Mouse (Mus musculus): ENCODE results near the gene AC109138.7. TPM values are rescaled to one million over a fixed set of nuclear protein-coding genes. Genes with fewer than 3 reads are reported as not detected.
A peak's percentile ranks its signal among the peaks of the same experiment; 100 is the strongest.

The AC109138.7 gene
- polyA plus RNA-seq, 1 experiment, result not detected

GRCm38 (mm10) chr19:4270972-4271371 lies 56.8 kb downstream of the AC109138.7 start:
- TF ChIP-seq CTCF (IDR thresholded peaks at IDR 0.05; ENCODE audit: extremely low read depth, insufficient read depth, low read length) (no peak), POLR2A (IDR thresholded peaks at IDR 0.05; ENCODE audit: extremely low read depth, insufficient read depth, low read length) (no peak)
- no peak overlapping the region for H3K27ac ChIP-seq (ENCODE audit: insufficient read depth, low read length)
- no peak overlapping the region for H3K4me3 ChIP-seq (ENCODE audit: insufficient read depth, low read length)

GRCm38 (mm10) chr19:4279487-4279886 lies 65.3 kb downstream of the AC109138.7 start:
- TF ChIP-seq POLR2A (IDR thresholded peaks at IDR 0.05; ENCODE audit: extremely low read depth, insufficient read depth, low read length) (no peak), CTCF (IDR thresholded peaks at IDR 0.05; ENCODE audit: extremely low read depth, insufficient read depth, low read length) (peak; percentile 21; the same call in 1 of the 2 replicates)
- peaks cover 3% of the 10 kb centered on the region; the same call in 1 of the 2 replicates for H3K4me1 ChIP-seq (ENCODE audit: control insufficient read depth, insufficient read depth, low read length)
- H3K4me3 ChIP-seq (ENCODE audit: insufficient read depth, low read length), result no peak overlapping the region
- H3K27ac ChIP-seq (ENCODE audit: insufficient read depth, low read length), result no peak overlapping the region

More at GRCm38 (mm10) chr19:4270972-4271371, 56.8 kb downstream of the AC109138.7 start:
- no peaks in the 10 kb centered on the region for H3K4me1 ChIP-seq (ENCODE audit: control insufficient read depth, insufficient read depth, low read length)

- H3K27ac ChIP-seq (ENCODE audit: insufficient read depth, low read length), result no peak overlapping the region
- peaks cover 3% of the 10 kb centered on the region; the same call in 1 of the 2 replicates for H3K4me1 ChIP-seq (ENCODE audit: control insufficient read depth, insufficient read depth, low read length)
- H3K4me3 ChIP-seq (ENCODE audit: insufficient read depth, low read length), result no peak overlapping the region
- TF ChIP-seq POLR2A (IDR thresholded peaks at IDR 0.05; ENCODE audit: extremely low read depth, insufficient read depth, low read length) (no peak), CTCF (IDR thresholded peaks at IDR 0.05; ENCODE audit: extremely low read depth, insufficient read depth, low read length) (no peak)
Observed at GRCm38 (mm10) chr19:4280425-4280824, 66.3 kb downstream of the AC109138.7 start.

Other genes starting within 250 kb of the AC109138.7 start
- 2.1 and 2.4 TPM in 2 replicates for gene Aldh3b2, start 242.0 kb upstream of the AC109138.7 start, polyA plus RNA-seq (2012; rRNA removed)
- 4.1 and 4.6 TPM in 2 replicates for gene Acy3, start 227.8 kb upstream of the AC109138.7 start, polyA plus RNA-seq (2012; rRNA removed)
- not detected in 2 replicates for gene Tbx10, start 221.6 kb upstream of the AC109138.7 start, polyA plus RNA-seq (2012; rRNA removed)
- 4.7 and 7.6 TPM in 2 replicates for gene Nudt8, start 213.8 kb upstream of the AC109138.7 start, polyA plus RNA-seq (2012; rRNA removed)
- 3.1 and 3.2 TPM in 2 replicates for gene Gm49405, start 213.7 kb upstream of the AC109138.7 start, polyA plus RNA-seq (2012; rRNA removed)
- gene Doc2g, start 211.0 kb upstream of the AC109138.7 start, polyA plus RNA-seq (2012; rRNA removed), result 9.4 and 11.7 TPM in 2 replicates
- 260 and 262 TPM in 2 replicates for gene Ndufv1, start 201.6 kb upstream of the AC109138.7 start, polyA plus RNA-seq (2012; rRNA removed)
- 511 and 557 TPM in 2 replicates for gene Gstp1, start 176.4 kb upstream of the AC109138.7 start, polyA plus RNA-seq (2012; rRNA removed)
- gene Gstp2, start 168.3 kb upstream of the AC109138.7 start, polyA plus RNA-seq (2012; rRNA removed), result 11.7 and 12.9 TPM in 2 replicates
- gene Gstp3, start 154.8 kb upstream of the AC109138.7 start, polyA plus RNA-seq (2012; rRNA removed), result not detected in 2 replicates
- not detected in 2 replicates for gene Cabp2, start 132.8 kb upstream of the AC109138.7 start, polyA plus RNA-seq (2012; rRNA removed)
- 44.3 and 47.3 TPM in 2 replicates for gene Cdk2ap2, start 117.2 kb upstream of the AC109138.7 start, polyA plus RNA-seq (2012; rRNA removed)
- gene Pitpnm1, start 114.4 kb upstream of the AC109138.7 start, polyA plus RNA-seq (2012; rRNA removed), result 293 and 340 TPM in 2 replicates
- gene Aip, start 88.5 kb upstream of the AC109138.7 start, polyA plus RNA-seq (2012; rRNA removed), result 167 and 180 TPM in 2 replicates
- 0.04 TPM in 2 replicates for gene Gpr152, start 74.6 kb upstream of the AC109138.7 start, polyA plus RNA-seq (2012; rRNA removed)
- 0.08 and 0.17 TPM in 2 replicates for gene Cabp4, start 70.3 kb upstream of the AC109138.7 start, polyA plus RNA-seq (2012; rRNA removed)
- 207 and 236 TPM in 2 replicates for gene Coro1b, start 65.7 kb upstream of the AC109138.7 start, polyA plus RNA-seq (2012; rRNA removed)
- gene Ptprcap, start 60.8 kb upstream of the AC109138.7 start, polyA plus RNA-seq (2012; rRNA removed), result 1.3 and 1.6 TPM in 2 replicates
- gene Rps6kb2, start 51.0 kb upstream of the AC109138.7 start, polyA plus RNA-seq (2012; rRNA removed), result 79.5 and 91.7 TPM in 2 replicates
- 13.4 and 21.4 TPM in 2 replicates for gene Carns1, start 38.9 kb upstream of the AC109138.7 start, polyA plus RNA-seq (2012; rRNA removed)
- 2.2 and 2.4 TPM in 2 replicates for gene Tbc1d10c, start 23.1 kb upstream of the AC109138.7 start, polyA plus RNA-seq (2012; rRNA removed)
- gene Ppp1ca, start 22.3 kb upstream of the AC109138.7 start, polyA plus RNA-seq (2012; rRNA removed), result 385 and 421 TPM in 2 replicates
- 17.3 and 18.4 TPM in 2 replicates for gene Rad9a, start 12.7 kb upstream of the AC109138.7 start, polyA plus RNA-seq (2012; rRNA removed)
- gene Clcf1, start 119 bp upstream of the AC109138.7 start, polyA plus RNA-seq (2012; rRNA removed), result 2.4 and 2.8 TPM in 2 replicates
- 38.9 and 39.7 TPM in 2 replicates for gene Pold4, start 17.5 kb downstream of the AC109138.7 start, polyA plus RNA-seq (2012; rRNA removed)
- 148 and 177 TPM in 2 replicates for gene Ssh3, start 54.8 kb downstream of the AC109138.7 start, polyA plus RNA-seq (2012; rRNA removed)
- gene Ankrd13d, start 68.8 kb downstream of the AC109138.7 start, polyA plus RNA-seq (2012; rRNA removed), result 76.1 and 85.9 TPM in 2 replicates
- gene Grk2, start 91.9 kb downstream of the AC109138.7 start, polyA plus RNA-seq (2012; rRNA removed), result 220 and 239 TPM in 2 replicates
- gene Kdm2a, start 183.9 kb downstream of the AC109138.7 start, polyA plus RNA-seq (2012; rRNA removed), result 66.1 and 66.2 TPM in 2 replicates
- gene Rhod, start 225.1 kb downstream of the AC109138.7 start, polyA plus RNA-seq (2012; rRNA removed), result 1.3 TPM in 2 replicates

Measured in cortical plate, adult 2 months (tissue).